In genomic region chr9:101243711-101244110, GRCm38 (mm10) we compare ENCODE assay signal across 12 mouse cellular contexts.
"Had no signal": no experiment of that assay in that cellular context is flagged by ENCODE, and none has a peak within 500 bp of the region (broad histone marks: within the 10 kb centered on the region; RNA-seq: fewer than 3 reads in every experiment).

No protein-coding gene starts in this region.

- H3K4me1 ChIP-seq: limb, embryonic 15.5 days had no signal

- H3K27me3 ChIP-seq: limb, embryonic 15.5 days; liver, embryonic 12.5 days; midbrain, embryonic 12.5 days had no signal

- H3K36me3 ChIP-seq: limb, embryonic 15.5 days; liver, embryonic 12.5 days; midbrain, embryonic 12.5 days had no signal

- H3K9me3 ChIP-seq: limb, embryonic 15.5 days; liver, embryonic 12.5 days; midbrain, embryonic 12.5 days had no signal

- DNase-seq: kidney, postnatal 10 days; kidney, postnatal 4 days; lung, embryonic 14.5 days; right cerebral cortex, adult 18-20 months; right cerebral cortex, postnatal 25 days; thymus, adult 18-20 months; thymus, postnatal 14 days had no signal

- H3K9ac ChIP-seq: limb, embryonic 15.5 days; liver, embryonic 12.5 days; lung, embryonic 14.5 days; midbrain, embryonic 12.5 days had no signal

- H3K27ac ChIP-seq: left cerebral cortex, adult 2 months; limb, embryonic 15.5 days; liver, embryonic 12.5 days; midbrain, embryonic 12.5 days had no signal

- H3K4me3 ChIP-seq: left cerebral cortex, adult 2 months; limb, embryonic 15.5 days; liver, embryonic 12.5 days; midbrain, embryonic 12.5 days had no signal

- H3K4me2 ChIP-seq: limb, embryonic 15.5 days; liver, embryonic 12.5 days; lung, embryonic 14.5 days; midbrain, embryonic 12.5 days had no signal

- ATAC-seq: liver, embryonic 12.5 days; midbrain, embryonic 16.5 days had no signal
